Mouse (Mus musculus) E14TG2a.4 (cell line): ENCODE data around the gene App.

Experiments
- H3K27me3 ChIP-seq: 2 replicates; pipeline ENCODE4 v1.6.1; 2014; ENCODE audit warnings: low read length, control low read depth; ENCODE audit not compliant: insufficient read depth
- H3K36me3 ChIP-seq: 2 replicates; pipeline ENCODE4 v1.6.1; 2014; ENCODE audit warnings: low read length, control low read depth; ENCODE audit not compliant: insufficient read depth
- H3K4me1 ChIP-seq: replicated peaks from 2 replicates; pipeline ENCODE4 v1.6.1; 2014; ENCODE audit warnings: low read depth, low read length, control low read depth
- H3K4me3 ChIP-seq: replicated peaks from 2 replicates; pipeline ENCODE4 v1.5.1; 2014; ENCODE audit warnings: mild to moderate bottlenecking, low read length
- H3K9me3 ChIP-seq: 2 replicates; pipeline ENCODE4 v1.6.1; 2014; ENCODE audit warnings: low read length, control low read depth
- CTCF ChIP-seq: conservative IDR thresholded peaks from 2 replicates; pipeline ENCODE4 v1.5.1; 2014; ENCODE audit warnings: low read length
- NANOG ChIP-seq: IDR thresholded peaks from 2 replicates; pipeline ENCODE4 v1.6.1; 2014; ENCODE audit warnings: borderline replicate concordance, low read length, mixed read lengths
- POU5F1 ChIP-seq: IDR thresholded peaks from 2 replicates; pipeline ENCODE4 v1.6.1; 2014; ENCODE audit warnings: low read length, borderline replicate concordance

App gene

GRCm38 (mm10) chr16:85090992-85091391, 82.6 kb downstream of the App start:
- Histone ChIP-seq H3K4me3 (no peak overlapping the region), H3K27me3 (peaks cover 3% of the 10 kb centered on the region; the same call in 1 of the 2 replicates), H3K9me3 (no peaks in the 10 kb centered on the region), H3K4me1 (no peaks in the 10 kb centered on the region), H3K36me3 (no peaks in the 10 kb centered on the region)
- TF ChIP-seq NANOG (no peak), CTCF (no peak), POU5F1 (no peak)

GRCm38 (mm10) chr16:85088126-85088525, 85.4 kb downstream of the App start:
- TF ChIP-seq POU5F1 = no peak
- no peak for TF ChIP-seq CTCF
- no peak for TF ChIP-seq NANOG
- no peaks in the 10 kb centered on the region for H3K4me1 ChIP-seq
- H3K36me3 ChIP-seq = no peaks in the 10 kb centered on the region
- peaks cover 3% of the 10 kb centered on the region; the same call in 1 of the 2 replicates for H3K27me3 ChIP-seq
- no peak overlapping the region for H3K4me3 ChIP-seq
- H3K9me3 ChIP-seq = no peaks in the 10 kb centered on the region

- Histone ChIP-seq H3K36me3 (no peaks in the 10 kb centered on the region), H3K9me3 (no peaks in the 10 kb centered on the region), H3K4me1 (no peaks in the 10 kb centered on the region), H3K27me3 (no peaks in the 10 kb centered on the region), H3K4me3 (no peak overlapping the region)
- TF ChIP-seq NANOG (no peak), POU5F1 (no peak), CTCF (no peak)
Observed at GRCm38 (mm10) chr16:85086303-85086702, 87.3 kb downstream of the App start.

- H3K4me1 ChIP-seq = no peaks in the 10 kb centered on the region
- no peaks in the 10 kb centered on the region; the same call in 1 of the 2 replicates for H3K27me3 ChIP-seq
- TF ChIP-seq NANOG (no peak), POU5F1 (no peak), CTCF (no peak)
- H3K9me3 ChIP-seq = no peaks in the 10 kb centered on the region
- no peak overlapping the region for H3K4me3 ChIP-seq
- no peaks in the 10 kb centered on the region for H3K36me3 ChIP-seq
Observed at GRCm38 (mm10) chr16:85085902-85086301, 87.7 kb downstream of the App start.

DNA sequence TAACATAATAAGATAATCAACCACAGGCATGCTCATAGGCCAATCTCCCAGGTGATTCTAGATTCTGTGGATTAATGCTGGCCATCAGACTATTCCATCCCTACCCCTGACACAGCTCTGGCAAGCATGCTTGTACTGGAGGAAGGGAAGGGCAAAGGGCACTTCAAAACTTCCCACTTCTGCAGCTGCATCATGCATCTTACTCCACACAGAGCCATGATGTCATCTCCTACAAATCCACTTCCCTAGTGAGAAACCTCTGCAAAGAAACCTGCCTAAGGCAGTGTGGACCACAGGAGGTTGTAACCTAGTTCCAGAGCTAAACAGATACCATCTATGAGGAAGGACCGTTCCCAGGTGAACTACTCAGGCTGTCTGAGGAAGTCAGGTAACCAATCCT, 89.4 kb downstream of the App start:
- peaks cover 9% of the 10 kb centered on the region; the same call in 1 of the 2 replicates for H3K27me3 ChIP-seq
- H3K4me1 ChIP-seq = no peaks in the 10 kb centered on the region
- H3K9me3 ChIP-seq = no peaks in the 10 kb centered on the region
- H3K4me3 ChIP-seq = no peak overlapping the region
- no peaks in the 10 kb centered on the region for H3K36me3 ChIP-seq
- TF ChIP-seq POU5F1 (no peak), CTCF (no peak), NANOG (no peak)

DNA sequence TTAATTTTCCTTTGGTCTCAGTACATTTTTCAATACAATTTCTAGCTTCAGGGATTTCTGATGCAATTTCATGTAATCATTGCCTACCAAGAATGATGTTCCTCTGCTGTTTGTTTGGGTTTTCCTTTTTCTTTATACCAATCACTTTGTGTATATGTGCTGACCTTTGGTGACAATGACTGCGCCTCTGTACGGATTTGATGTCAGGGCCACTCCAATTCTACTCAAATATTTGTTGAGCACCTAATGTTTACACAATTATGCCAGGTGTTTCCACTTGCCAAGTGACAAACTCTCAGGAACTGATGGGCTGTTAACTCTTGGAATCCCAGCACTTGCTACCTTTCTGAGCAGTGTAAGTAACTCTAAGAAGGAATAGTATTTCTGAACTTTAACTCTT, 98.2 kb downstream of the App start:
- Histone ChIP-seq H3K9me3 (no peaks in the 10 kb centered on the region), H3K36me3 (no peaks in the 10 kb centered on the region), H3K4me1 (no peaks in the 10 kb centered on the region)

DNA sequence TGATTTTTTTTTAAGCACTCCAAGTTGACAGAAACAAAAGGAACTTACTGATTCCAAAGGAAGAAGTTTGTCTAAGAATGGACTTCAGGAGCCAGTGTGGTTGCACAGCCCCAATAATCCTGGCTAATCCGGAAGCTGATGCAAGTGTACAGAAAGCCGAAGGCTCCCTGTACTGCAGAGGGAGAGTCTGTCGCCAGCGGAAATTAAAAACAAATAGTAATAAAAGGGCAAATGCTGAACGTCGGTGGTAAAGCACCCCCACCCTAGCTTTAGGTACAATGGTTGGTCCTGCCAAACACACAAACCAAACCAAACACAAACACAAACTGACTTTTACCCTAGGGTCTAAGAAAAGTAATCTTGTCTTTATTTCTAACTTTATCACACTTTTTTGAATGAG, 98.7 kb downstream of the App start:
- no peaks in the 10 kb centered on the region for H3K4me1 ChIP-seq
- no peak overlapping the region for H3K4me3 ChIP-seq
- H3K27me3 ChIP-seq = peaks cover 7% of the 10 kb centered on the region; the same call in 1 of the 2 replicates
- TF ChIP-seq CTCF (no peak), NANOG (no peak), POU5F1 (no peak)
- no peaks in the 10 kb centered on the region for H3K36me3 ChIP-seq
- no peaks in the 10 kb centered on the region for H3K9me3 ChIP-seq

More for the DNA sequence above, 98.2 kb downstream of the App start:
- Histone ChIP-seq H3K27me3 (peaks cover 12% of the 10 kb centered on the region; the same call in 1 of the 2 replicates), H3K4me3 (no peak overlapping the region)
- no peak for TF ChIP-seq NANOG
- TF ChIP-seq CTCF = no peak
- TF ChIP-seq POU5F1 = no peak

GRCm38 (mm10) chr16:85072624-85073023, 100.9 kb downstream of the App start:
- Histone ChIP-seq H3K36me3 (no peaks in the 10 kb centered on the region), H3K4me1 (no peaks in the 10 kb centered on the region), H3K27me3 (no peaks in the 10 kb centered on the region), H3K9me3 (no peaks in the 10 kb centered on the region), H3K4me3 (no peak overlapping the region)
- TF ChIP-seq POU5F1 = no peak
- TF ChIP-seq NANOG = no peak
- no peak for TF ChIP-seq CTCF

- H3K4me3 ChIP-seq = no peak overlapping the region
- no peak for TF ChIP-seq POU5F1
- H3K36me3 ChIP-seq = no peaks in the 10 kb centered on the region
- no peaks in the 10 kb centered on the region for H3K27me3 ChIP-seq
- H3K4me1 ChIP-seq = no peaks in the 10 kb centered on the region
- H3K9me3 ChIP-seq = no peaks in the 10 kb centered on the region
Observed at GRCm38 (mm10) chr16:85071791-85072190, 101.8 kb downstream of the App start.

GRCm38 (mm10) chr16:85071248-85071647, 102.3 kb downstream of the App start:
- H3K9me3 ChIP-seq = no peaks in the 10 kb centered on the region
- TF ChIP-seq NANOG (no peak), CTCF (no peak), POU5F1 (no peak)

More at GRCm38 (mm10) chr16:85071248-85071647, 102.3 kb downstream of the App start:
- Histone ChIP-seq H3K36me3 (no peaks in the 10 kb centered on the region), H3K4me3 (no peak overlapping the region), H3K27me3 (no peaks in the 10 kb centered on the region), H3K4me1 (no peaks in the 10 kb centered on the region)
